Mouse (Mus musculus) megakaryocyte, embryonic 14.5 days (primary cell): ENCODE measurements around the gene Grik3.

Experiments
- FLI1 ChIP-seq: IDR thresholded peaks from 2 replicates; pipeline ENCODE4 v1.6.1; 2012; ENCODE audit warnings: low read length, inconsistent platforms, mixed read lengths
- GATA1 ChIP-seq: IDR thresholded peaks from 3 replicates; pipeline ENCODE4 v1.6.1; 2012; ENCODE audit warnings: mixed read lengths, low read length, inconsistent platforms, borderline replicate concordance

- no peak for TF ChIP-seq GATA1
- no peak for TF ChIP-seq FLI1
Measured at GRCm38 (mm10) chr4:125644581-125645568, 154.4 kb downstream of the Grik3 start.
